Mouse (Mus musculus): ENCODE data around the gene Gm21974. TPM values are rescaled to one million over a fixed set of nuclear protein-coding genes. Genes with fewer than 3 reads are reported as not detected.

Gene Gm21974
- total and polyA plus RNA-seq, 3 experiments = not detected

GRCm38 (mm10) chr7:127842001-127842718 lies 53.1 kb downstream of the Gm21974 start:
- dilution Hi-C loops (cut with MboI; ENCODE audit: extremely low pct_ligation_motif_present, extremely low pct_unique_long_range_greater_than_20kb, low sequenced_read_pairs) (no loop called here), in situ Hi-C loops (cut with MboI; ENCODE audit: low pct_ligation_motif_present, low pct_unique_long_range_greater_than_20kb, low sequenced_read_pairs) (no loop called here)
- no peaks in the 10 kb centered on the region for H3K79me2 ChIP-seq (replicated peaks; ENCODE audit: control insufficient read depth, extremely low read depth, insufficient read depth, poor library complexity, severe bottlenecking)
- H3K4me1 ChIP-seq (ENCODE audit: control insufficient read depth in 1 of 2, insufficient read depth in 2 of 2) = peaks cover 2 to 13% of the 10 kb centered on the region in 2 experiments; a peak in 3 of 4 replicates
- H3K27me3 ChIP-seq (replicated peaks) = no peaks in the 10 kb centered on the region
- H3K27ac ChIP-seq (ENCODE audit: insufficient read depth, low read depth) = peak overlapping the region; percentile 40
- H3K9ac ChIP-seq (ENCODE audit: insufficient read depth, low read depth) = peak overlapping the region; percentile 74
- peak overlapping the region; percentile 65 to 87 (median 77) for H3K4me3 ChIP-seq (replicated peaks in 1 of 3; ENCODE audit: low read depth in 2 of 3, low read length in 2 of 3, poor library complexity in 1 of 3)
- no peaks in the 10 kb centered on the region for H3K9me3 ChIP-seq (replicated peaks; ENCODE audit: low read length)
- peak overlapping the region; percentile 41 for H3K4me2 ChIP-seq (ENCODE audit: insufficient read depth, low read depth, poor library complexity, severe bottlenecking)
- no peak for TF ChIP-seq TBP (conservative IDR thresholded peaks at IDR 0.05; ENCODE audit: low read depth, low read length)
- TF ChIP-seq ETS1 (conservative IDR thresholded peaks at IDR 0.05; ENCODE audit: low read depth, low read length) = no peak
- no peak for TF ChIP-seq CTCF (conservative IDR thresholded peaks at IDR 0.05 in 1 of 2, IDR thresholded peaks at IDR 0.05 in 1 of 2; ENCODE audit: low read depth in 2 of 2, low read length in 2 of 2)
- TF ChIP-seq EP300 (IDR thresholded peaks at IDR 0.05; ENCODE audit: low read length) = no peak
- TF ChIP-seq ELF1 (IDR thresholded peaks at IDR 0.05; ENCODE audit: low read depth, low read length) = peak; percentile 46; the same call in 1 of the 2 replicates
- TF ChIP-seq JUN (IDR thresholded peaks at IDR 0.05; ENCODE audit: insufficient read depth, low read depth, low read length) = no peak
- TF ChIP-seq MAFK (IDR thresholded peaks at IDR 0.05; ENCODE audit: insufficient replicate concordance, low read length) = no peak
- no peak for TF ChIP-seq E2F4 (IDR thresholded peaks at IDR 0.05; ENCODE audit: insufficient replicate concordance, low read depth, low read length)
- TF ChIP-seq KAT2A (IDR thresholded peaks at IDR 0.05; ENCODE audit: insufficient replicate concordance, low read length) = peak; percentile 80; the same call in 1 of the 2 replicates
- TF ChIP-seq MAZ (IDR thresholded peaks at IDR 0.05; ENCODE audit: low read depth, low read length) = no peak; the same call in 1 of the 2 replicates
- TF ChIP-seq NRF1 (IDR thresholded peaks at IDR 0.05; ENCODE audit: low read depth, low read length) = peak; percentile 62
- peak; percentile 66; the same call in 1 of the 2 replicates for TF ChIP-seq MYC (IDR thresholded peaks at IDR 0.05; ENCODE audit: low read depth, low read length)
- TF ChIP-seq CHD2 (IDR thresholded peaks at IDR 0.05; ENCODE audit: low read length) = peak; percentile 37; the same call in 1 of the 2 replicates
- TF ChIP-seq BHLHE40 (IDR thresholded peaks at IDR 0.05; ENCODE audit: low read depth, low read length) = peak; percentile 39; the same call in 1 of the 2 replicates
- TF ChIP-seq ZNF384 (IDR thresholded peaks at IDR 0.05; ENCODE audit: low read depth, low read length) = no peak
- 0 out of 2 replicates have a peak, but pooled peaks have one; percentile 27 for TF ChIP-seq TCF12 (IDR thresholded peaks at IDR 0.05; ENCODE audit: low read depth, low read length)
- TF ChIP-seq MXI1 (IDR thresholded peaks at IDR 0.05; ENCODE audit: low read depth, low read length) = peak; percentile 87
- no peak for TF ChIP-seq JUND (conservative IDR thresholded peaks at IDR 0.05; ENCODE audit: low read depth, low read length)
- no peak for TF ChIP-seq ZKSCAN1 (IDR thresholded peaks at IDR 0.05; ENCODE audit: borderline replicate concordance, low read depth, low read length)
- TF ChIP-seq MAX (IDR thresholded peaks at IDR 0.05; ENCODE audit: low read length) = peak; percentile 59; the same call in 1 of the 2 replicates
- TF ChIP-seq POLR2AphosphoS2 (IDR thresholded peaks at IDR 0.05; ENCODE audit: low read depth, low read length) = no peak
- TF ChIP-seq CHD1 (IDR thresholded peaks at IDR 0.05; ENCODE audit: low read depth, low read length) = no peak
- TF ChIP-seq RAD21 (IDR thresholded peaks at IDR 0.05; ENCODE audit: low read depth, low read length) = no peak
- peak; percentile 64; the same call in 1 of the 2 replicates for TF ChIP-seq NELFE (IDR thresholded peaks at IDR 0.05; ENCODE audit: low read depth, low read length)
- TF ChIP-seq ZC3H11A (IDR thresholded peaks at IDR 0.05; ENCODE audit: low read depth, low read length) = no peak
- no peak for TF ChIP-seq UBTF (IDR thresholded peaks at IDR 0.05; ENCODE audit: low read depth, low read length)
- TF ChIP-seq HCFC1 (IDR thresholded peaks at IDR 0.05; ENCODE audit: low read depth, low read length) = peak; percentile 96
- peak; percentile 80 for TF ChIP-seq SIN3A (IDR thresholded peaks at IDR 0.05; ENCODE audit: low read length)
- no peak for TF ChIP-seq SMC3 (IDR thresholded peaks at IDR 0.05; ENCODE audit: low read depth, low read length)
- TF ChIP-seq IRF4 (IDR thresholded peaks at IDR 0.05; ENCODE audit: low read depth, low read length) = peak; percentile 55
- peak; percentile 13; the same call in 1 of the 2 replicates for TF ChIP-seq GABPA (IDR thresholded peaks at IDR 0.05; ENCODE audit: insufficient replicate concordance, low read depth, low read length)
- no peak for TF ChIP-seq RCOR1 (conservative IDR thresholded peaks at IDR 0.05; ENCODE audit: low read depth, low read length)
- TF ChIP-seq USF1 (IDR thresholded peaks at IDR 0.05; ENCODE audit: low read depth, low read length) = no peak
- no peak for TF ChIP-seq PAX5 (IDR thresholded peaks at IDR 0.05; ENCODE audit: low read length)
- TF ChIP-seq POLR2A (IDR thresholded peaks at IDR 0.05; ENCODE audit: low read depth, low read length) = peak; percentile 61
- no peak for TF ChIP-seq USF2 (conservative IDR thresholded peaks at IDR 0.05; ENCODE audit: low read depth, low read length)
- TF ChIP-seq MEF2A (IDR thresholded peaks at IDR 0.05; ENCODE audit: borderline replicate concordance, low read depth, low read length) = no peak; the same call in 1 of the 2 replicates
- peak; percentile 68; the same call in 1 of the 2 replicates for TF ChIP-seq ZMIZ1 (IDR thresholded peaks at IDR 0.05; ENCODE audit: low read depth, low read length)
- peaks cover 23 to 37% of the 10 kb centered on the region in 2 experiments for H3K36me3 ChIP-seq (replicated peaks in 1 of 2; ENCODE audit: control insufficient read depth in 1 of 2, insufficient read depth in 1 of 2, low read length in 1 of 2)
- peak; percentile 86 for DNase-seq (ENCODE audit: extremely low read depth)
